Mouse (Mus musculus): ENCODE measurements around the gene Alox8. TPM values are rescaled to one million over a fixed set of nuclear protein-coding genes. Genes with fewer than 3 reads are reported as not detected.

Gene Alox8
- total and polyA plus RNA-seq, 2 experiments from 2014 or later: 1.5 to 5.8 TPM

GRCm38 (mm10) chr11:69211431-69211830 is 13.8 kb upstream of the Alox8 start:
- Histone ChIP-seq H3K27ac (no peak overlapping the region; the same call in 1 of the 2 replicates), H3K9ac (replicated peaks; ENCODE audit: low read length) (peak overlapping the region; percentile 46), H3K4me3 (ENCODE audit: low read length) (peak overlapping the region; percentile 38), H3K4me2 (ENCODE audit: low read depth, low read length) (peak overlapping the region; percentile 58), H3K9me3 (ENCODE audit: low read length) (no peaks in the 10 kb centered on the region), H3K36me3 (ENCODE audit: insufficient read depth, low read length) (no peaks in the 10 kb centered on the region), H3K27me3 (ENCODE audit: insufficient read depth, low read length) (no peaks in the 10 kb centered on the region), H3K4me1 (ENCODE audit: insufficient read depth, low read length) (no peaks in the 10 kb centered on the region)
- TF ChIP-seq CTCF (IDR thresholded peaks at IDR 0.05; ENCODE audit: low read depth): no peak
- peak; percentile 78; the same call in 1 of the 2 replicates for ATAC-seq
- peak; percentile 77 for DNase-seq (ENCODE audit: low spot score)
- WGBS: 17% methylated on average over 2 of the region's 2 CpGs

DNA sequence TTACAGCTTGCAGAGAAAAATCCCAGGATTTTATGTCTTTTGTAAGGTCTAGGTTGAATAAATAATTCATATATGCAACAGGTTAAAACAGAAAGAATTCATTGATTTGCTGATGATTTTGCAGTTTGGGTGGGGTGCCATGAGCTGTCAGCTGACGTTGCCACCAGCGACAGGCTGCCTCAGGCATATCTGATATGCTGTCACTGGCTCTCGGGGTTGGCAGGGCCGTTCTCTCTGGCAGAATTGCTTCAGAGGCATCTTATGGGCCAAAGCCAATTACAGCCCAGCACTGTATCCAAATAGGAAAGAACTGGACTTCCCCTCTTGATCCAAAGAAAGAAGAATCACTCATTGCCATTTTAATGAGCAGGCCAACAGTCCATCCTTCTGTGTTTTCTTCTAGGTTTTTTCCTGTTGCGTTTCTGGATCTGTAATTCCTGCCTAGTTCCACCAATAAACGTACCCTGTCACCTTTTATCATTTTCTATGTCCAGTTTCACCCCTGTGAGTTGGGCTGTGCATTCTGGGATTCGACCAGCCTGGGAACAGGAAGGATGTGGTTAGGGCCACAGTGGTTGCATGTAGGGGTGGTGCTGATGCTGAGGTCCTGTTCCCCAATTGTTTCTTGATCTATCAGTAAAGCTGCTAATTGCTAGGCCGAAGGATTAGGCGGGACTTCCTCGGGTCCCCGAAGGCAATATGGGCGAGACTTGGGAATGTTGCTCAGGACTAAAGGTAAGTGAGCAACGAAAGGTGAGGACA is 5.0 kb upstream of the Alox8 start:
- Histone ChIP-seq H3K9ac (replicated peaks; ENCODE audit: low read length) (no peak overlapping the region), H3K4me2 (ENCODE audit: low read depth, low read length) (no peak overlapping the region), H3K27me3 (ENCODE audit: insufficient read depth, low read length) (no peaks in the 10 kb centered on the region), H3K36me3 (ENCODE audit: insufficient read depth, low read length) (no peaks in the 10 kb centered on the region), H3K4me3 (ENCODE audit: low read length) (no peak overlapping the region), H3K4me1 (ENCODE audit: insufficient read depth, low read length) (no peaks in the 10 kb centered on the region), H3K9me3 (ENCODE audit: low read length) (no peaks in the 10 kb centered on the region), H3K27ac (no peak overlapping the region)
- WGBS: 76% methylated on average over 13 of the region's 13 CpGs
- ATAC-seq (no peak), DNase-seq (ENCODE audit: low spot score) (no peak)
- TF ChIP-seq CTCF (IDR thresholded peaks at IDR 0.05; ENCODE audit: low read depth): no peak

DNA sequence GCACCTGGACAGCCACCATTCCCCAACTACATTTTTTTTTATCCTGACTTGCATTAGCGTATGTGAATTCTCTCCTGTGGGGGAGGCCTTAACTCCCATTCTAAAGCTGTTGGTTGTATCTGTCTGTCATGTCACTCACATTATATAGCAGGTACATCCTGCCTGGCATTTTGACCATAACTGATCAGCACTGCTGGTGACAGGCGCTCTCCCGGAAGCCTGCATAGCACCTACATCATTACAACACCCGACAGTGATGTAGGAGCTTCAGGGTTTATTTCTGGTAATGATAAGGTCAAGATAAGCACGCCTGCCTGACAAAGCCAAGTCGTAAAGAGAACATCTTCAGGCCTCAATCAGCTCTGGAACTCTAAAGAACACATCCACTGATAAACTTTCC is 2.6 kb upstream of the Alox8 start:
- TF ChIP-seq CTCF (IDR thresholded peaks at IDR 0.05; ENCODE audit: low read depth): no peak
- no peaks in the 10 kb centered on the region for H3K27me3 ChIP-seq (ENCODE audit: insufficient read depth, low read length)
- WGBS: 87% methylated on average over 6 of the region's 6 CpGs
- H3K4me3 ChIP-seq (ENCODE audit: low read length): no peak overlapping the region
- H3K36me3 ChIP-seq (ENCODE audit: insufficient read depth, low read length): no peaks in the 10 kb centered on the region
- H3K9ac ChIP-seq (replicated peaks; ENCODE audit: low read length): no peak overlapping the region
- H3K4me2 ChIP-seq (ENCODE audit: low read depth, low read length): no peak overlapping the region
- DNase-seq (ENCODE audit: low spot score) (no peak), ATAC-seq (no peak)
- H3K27ac ChIP-seq: no peak overlapping the region
- H3K9me3 ChIP-seq (ENCODE audit: low read length): no peaks in the 10 kb centered on the region
- 0 out of 2 replicates have a peak, but pooled peaks cover 4% of the 10 kb centered on the region for H3K4me1 ChIP-seq (ENCODE audit: insufficient read depth, low read length)

GRCm38 (mm10) chr11:69199251-69199650 is 1.6 kb upstream of the Alox8 start:
- no peak for DNase-seq (ENCODE audit: low spot score)
- Histone ChIP-seq H3K9me3 (ENCODE audit: low read length) (no peaks in the 10 kb centered on the region), H3K27me3 (ENCODE audit: insufficient read depth, low read length) (no peaks in the 10 kb centered on the region), H3K27ac (no peak overlapping the region), H3K36me3 (ENCODE audit: insufficient read depth, low read length) (no peaks in the 10 kb centered on the region), H3K9ac (replicated peaks; ENCODE audit: low read length) (no peak overlapping the region), H3K4me1 (ENCODE audit: insufficient read depth, low read length) (0 out of 2 replicates have a peak, but pooled peaks cover 4% of the 10 kb centered on the region), H3K4me2 (ENCODE audit: low read depth, low read length) (no peak overlapping the region), H3K4me3 (ENCODE audit: low read length) (no peak overlapping the region)
- no peak for ATAC-seq
- 88% methylated on average over 1 of the region's 1 CpGs for WGBS
- no peak for TF ChIP-seq CTCF (IDR thresholded peaks at IDR 0.05; ENCODE audit: low read depth)

- no peak overlapping the region for H3K27ac ChIP-seq
- H3K27me3 ChIP-seq (ENCODE audit: insufficient read depth, low read length): no peaks in the 10 kb centered on the region
- peak overlapping the region; percentile 56 for H3K4me2 ChIP-seq (ENCODE audit: low read depth, low read length)
- 2% methylated on average over 14 of the region's 14 CpGs for WGBS
- H3K9me3 ChIP-seq (ENCODE audit: low read length): no peaks in the 10 kb centered on the region
- DNase-seq (ENCODE audit: low spot score): no peak
- no peak for TF ChIP-seq CTCF (IDR thresholded peaks at IDR 0.05; ENCODE audit: low read depth)
- no peaks in the 10 kb centered on the region for H3K36me3 ChIP-seq (ENCODE audit: insufficient read depth, low read length)
- peak overlapping the region; percentile 25; the same call in 1 of the 2 replicates for H3K9ac ChIP-seq (replicated peaks; ENCODE audit: low read length)
- 0 out of 2 replicates have a peak, but pooled peaks cover 4% of the 10 kb centered on the region for H3K4me1 ChIP-seq (ENCODE audit: insufficient read depth, low read length)
- H3K4me3 ChIP-seq (ENCODE audit: low read length): peak overlapping the region; percentile 28
- peak; percentile 35; the same call in 1 of the 2 replicates for ATAC-seq
Measured at GRCm38 (mm10) chr11:69197194-69197593, 449 bp downstream of the Alox8 start.

- DNase-seq (ENCODE audit: low spot score) (peak; percentile 56), ATAC-seq (peak; percentile 47; the same call in 1 of the 2 replicates)
- Histone ChIP-seq H3K4me3 (ENCODE audit: low read length) (peak overlapping the region; percentile 28), H3K27ac (no peak overlapping the region), H3K9me3 (ENCODE audit: low read length) (no peaks in the 10 kb centered on the region), H3K9ac (replicated peaks; ENCODE audit: low read length) (peak overlapping the region; percentile 25; the same call in 1 of the 2 replicates), H3K27me3 (ENCODE audit: insufficient read depth, low read length) (no peaks in the 10 kb centered on the region), H3K36me3 (ENCODE audit: insufficient read depth, low read length) (no peaks in the 10 kb centered on the region), H3K4me2 (ENCODE audit: low read depth, low read length) (peak overlapping the region; percentile 56), H3K4me1 (ENCODE audit: insufficient read depth, low read length) (0 out of 2 replicates have a peak, but pooled peaks cover 4% of the 10 kb centered on the region)
- TF ChIP-seq CTCF (IDR thresholded peaks at IDR 0.05; ENCODE audit: low read depth): peak; percentile 60
- WGBS: 7% methylated on average over 5 of the region's 5 CpGs
Measured at GRCm38 (mm10) chr11:69196766-69197165, 877 bp downstream of the Alox8 start.

DNA sequence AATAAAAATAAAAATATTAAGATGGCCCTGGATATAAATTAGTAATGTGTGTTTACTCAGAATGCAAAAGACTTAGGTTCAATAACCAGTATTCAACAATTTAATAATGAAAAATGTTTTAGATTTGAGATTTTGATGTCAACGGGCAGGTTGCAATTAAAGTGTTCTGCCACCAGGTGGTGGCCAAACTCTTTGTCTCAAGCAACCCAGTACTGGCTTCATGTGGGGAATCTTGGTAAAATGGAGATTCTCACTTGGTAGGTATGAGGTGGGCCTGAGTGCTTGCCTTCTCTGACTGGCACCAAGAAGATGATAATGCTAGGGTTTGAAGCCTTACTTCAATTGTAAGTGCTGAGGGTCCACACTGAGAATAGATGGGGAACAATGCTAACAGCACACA is 4.8 kb downstream of the Alox8 start:
- 0 out of 2 replicates have a peak, but pooled peaks cover 4% of the 10 kb centered on the region for H3K4me1 ChIP-seq (ENCODE audit: insufficient read depth, low read length)
- H3K4me3 ChIP-seq (ENCODE audit: low read length): no peak overlapping the region
- no peaks in the 10 kb centered on the region for H3K9me3 ChIP-seq (ENCODE audit: low read length)
- no peak overlapping the region for H3K27ac ChIP-seq
- peak; percentile 45; the same call in 1 of the 2 replicates for ATAC-seq
- peak; percentile 81 for DNase-seq (ENCODE audit: low spot score)
- no peak overlapping the region for H3K4me2 ChIP-seq (ENCODE audit: low read depth, low read length)
- no peak overlapping the region for H3K9ac ChIP-seq (replicated peaks; ENCODE audit: low read length)
- H3K27me3 ChIP-seq (ENCODE audit: insufficient read depth, low read length): no peaks in the 10 kb centered on the region
- WGBS: 0% methylated on average over 1 of the region's 1 CpGs
- no peaks in the 10 kb centered on the region for H3K36me3 ChIP-seq (ENCODE audit: insufficient read depth, low read length)
- peak; percentile 88 for TF ChIP-seq CTCF (IDR thresholded peaks at IDR 0.05; ENCODE audit: low read depth)
